Mouse (Mus musculus): ENCODE measurements around the gene Snrpd3.

- no peak for TF ChIP-seq CTCF (IDR thresholded peaks at IDR 0.05; ENCODE audit: extremely low read depth, insufficient read length, insufficient replicate concordance, low read depth, low read length)
- no peak for TF ChIP-seq POLR2A (IDR thresholded peaks at IDR 0.05; ENCODE audit: low read depth, low read length)
Measured at GRCm38 (mm10) chr10:75534934-75535333, 17.6 kb downstream of the Snrpd3 start.
